Mouse (Mus musculus) central nervous system, embryonic 18 days (tissue): Measurements from ENCODE around the gene Actrt2. TPM values are rescaled to one million over a fixed set of nuclear protein-coding genes. Genes with fewer than 3 reads are reported as not detected.

Experiments used
- polyA plus RNA-seq: library from polyadenylated mRNA; depleted of rRNA; stranded (reverse); fragments of >200 nt; gene quantifications from 2 replicates; pipeline ENCODE4 v1.2.3, GENCODE M21; 2012; rRNA removed

Actrt2 gene
- polyA plus RNA-seq, result not detected in 2 replicates

GRCm38 (mm10) chr4:154667767-154668166 lies at the start of gene Actrt2:
TSS of gene Actrt2 (minus strand) at chr4:154667867.

GRCm38 (mm10) chr4:154636721-154637311 lies 30.9 kb downstream of the Actrt2 start, which contains the start of gene Prdm16:
TSS of gene Prdm16 (minus strand) at chr4:154636873.

Other genes with a start within 250 kb of the Actrt2 start
- 5.2 and 5.8 TPM in 2 replicates for gene Prdm16, start 31.0 kb downstream of the Actrt2 start, polyA plus RNA-seq
- gene Ttc34, start 169.6 kb upstream of the Actrt2 start, polyA plus RNA-seq, result 1.4 and 1.6 TPM in 2 replicates
- gene Mmel1, start 201.7 kb upstream of the Actrt2 start, polyA plus RNA-seq, result 0.62 and 0.79 TPM in 2 replicates
- 47.5 and 52.7 TPM in 2 replicates for gene Fam213b, start 231.3 kb upstream of the Actrt2 start, polyA plus RNA-seq